Mouse (Mus musculus) right cerebral cortex, postnatal 14 days (tissue): ENCODE measurements at regions not wholly inside any gene's neighbourhood (a gene's known extent, or its start where the extent isn't known, plus 50 kb on each side); places are given as distances from the start of the nearest gene placed in this dataset.

Experiments used
- DNase-seq: peaks from one replicate; pipeline ENCODE4 v3.0.0; 2022

- DNase-seq, result no peak
These were observed 100.3 kb downstream of the Dyrk2 start for GRCm38 (mm10) chr10:118769751-118770150.

- DNase-seq, result no peak
These were observed 91.4 kb downstream of the Dyrk2 start for GRCm38 (mm10) chr10:118778656-118779055.

DNA sequence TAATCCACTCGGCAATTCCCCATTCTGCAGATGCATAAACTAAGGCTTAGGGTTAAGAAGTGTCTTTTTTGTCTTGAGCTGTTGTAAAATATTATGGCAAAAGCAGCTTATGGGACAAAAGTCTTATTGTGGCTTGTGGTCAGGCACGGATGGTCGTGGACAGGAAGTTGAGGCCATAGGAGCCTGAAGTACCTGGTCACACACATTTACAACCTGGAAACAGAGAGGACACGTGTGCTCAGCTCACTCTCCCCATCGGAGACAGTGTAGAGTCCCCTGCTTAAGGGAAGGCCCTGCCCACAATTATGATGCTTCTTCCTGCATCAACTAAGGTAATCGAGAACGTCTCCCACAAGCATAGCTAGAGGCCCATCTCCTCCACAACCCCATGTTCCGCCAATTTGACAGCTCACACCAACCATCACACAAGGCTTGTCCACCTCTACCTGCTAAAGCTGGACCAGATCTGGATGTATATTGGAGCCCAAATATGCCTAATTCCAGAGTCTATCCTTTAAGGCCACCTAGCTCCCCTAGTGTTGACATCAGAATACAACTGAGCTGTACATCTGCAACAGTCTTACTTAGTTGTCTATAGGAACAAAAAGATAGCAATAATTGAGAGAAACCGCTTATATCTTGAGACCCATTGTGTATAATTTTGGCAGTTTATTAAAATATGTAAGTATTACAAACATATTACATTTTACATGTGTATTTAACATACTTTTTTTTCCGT, 89.0 kb downstream of the Dyrk2 start:
- no peak for DNase-seq

GRCm38 (mm10) chr10:118781811-118782232, 88.2 kb downstream of the Dyrk2 start:
- DNase-seq, result no peak

- DNase-seq, result no peak
These were observed 87.4 kb downstream of the Dyrk2 start for GRCm38 (mm10) chr10:118782646-118783045.

- no peak for DNase-seq
These were observed 82.7 kb downstream of the Dyrk2 start for GRCm38 (mm10) chr10:118787280-118787690.

DNA sequence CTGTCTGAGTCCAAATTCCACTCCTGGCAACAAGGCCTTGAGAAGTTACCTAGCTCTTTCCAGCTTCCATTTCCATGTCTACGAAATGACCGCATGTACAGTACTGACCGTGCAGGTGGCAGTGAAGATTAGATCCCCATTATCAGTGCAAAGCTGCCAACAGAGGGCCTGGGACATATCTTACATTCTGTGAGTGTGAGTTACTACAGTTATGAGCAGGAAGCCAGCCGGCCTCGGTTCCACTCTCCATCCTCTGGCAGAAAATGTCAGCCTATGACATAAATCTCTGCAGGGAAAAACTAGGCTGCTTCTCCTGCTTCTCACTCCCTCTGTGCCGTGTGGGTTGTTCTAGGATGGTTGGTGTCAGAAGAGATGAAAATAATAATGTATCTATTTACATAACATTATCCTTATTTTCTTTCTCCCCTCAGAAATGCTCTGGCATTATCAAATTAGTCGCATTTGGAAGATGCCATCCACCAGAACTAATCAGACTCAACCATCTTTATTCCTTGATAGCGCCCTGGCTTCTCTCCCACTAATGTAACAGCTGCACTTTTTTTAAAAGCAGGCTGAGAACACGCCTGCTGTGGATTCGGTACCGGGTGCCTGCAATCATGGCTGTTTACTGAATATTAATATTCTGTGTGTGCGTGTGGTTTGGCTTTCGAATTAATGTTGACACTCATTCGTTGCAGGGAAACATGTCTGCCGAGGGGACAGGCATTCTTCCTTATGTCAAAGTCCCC, 77.5 kb downstream of the Dyrk2 start:
- no peak for DNase-seq

- DNase-seq, result no peak
These were observed 76.2 kb downstream of the Dyrk2 start for GRCm38 (mm10) chr10:118793794-118794193.

- DNase-seq, result no peak
These were observed 75.5 kb downstream of the Dyrk2 start for GRCm38 (mm10) chr10:118794395-118795060.

GRCm38 (mm10) chr10:118795061-118795407, 75.0 kb downstream of the Dyrk2 start:
- no peak for DNase-seq

GRCm38 (mm10) chr10:118796512-118796911, 73.5 kb downstream of the Dyrk2 start:
- no peak for DNase-seq

DNA sequence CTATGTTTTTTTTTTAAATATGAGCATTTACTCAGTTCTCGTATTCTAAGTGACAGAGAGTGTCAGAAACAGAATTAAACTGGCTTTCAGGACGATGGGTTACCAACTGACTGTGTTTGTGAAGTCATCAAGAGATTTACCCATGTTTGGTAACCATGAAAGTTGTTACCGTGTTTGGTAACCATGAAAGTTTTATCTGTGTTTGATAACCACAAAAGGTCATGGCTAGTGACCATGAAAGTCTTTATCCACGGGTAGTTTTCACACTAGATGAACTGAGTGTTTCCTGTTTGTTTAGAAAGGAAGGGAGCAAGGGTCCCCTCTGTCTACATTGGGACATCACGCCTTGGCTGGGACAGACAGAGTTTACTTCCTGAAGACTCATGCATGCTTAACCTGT, 72.8 kb downstream of the Dyrk2 start:
- no peak for DNase-seq

DNA sequence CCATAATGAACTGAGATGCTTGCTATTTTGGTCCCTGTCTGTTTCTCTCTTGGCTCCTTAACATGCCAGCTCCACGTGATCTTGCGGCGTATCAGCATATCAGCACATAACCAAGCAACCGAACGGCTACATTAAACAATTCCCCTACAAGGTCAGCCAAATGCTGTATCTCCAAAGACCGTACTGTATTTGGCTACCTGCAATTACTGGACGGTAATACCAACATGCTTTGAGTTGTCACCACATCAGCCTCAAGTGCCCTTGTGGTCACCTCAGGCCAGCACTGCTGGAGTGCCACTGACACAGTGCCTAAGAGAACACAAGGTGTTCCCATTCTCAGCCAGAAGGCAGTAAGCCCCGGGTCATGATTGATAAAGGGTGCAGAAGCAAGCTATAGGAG, 70.2 kb downstream of the Dyrk2 start:
- no peak for DNase-seq

DNA sequence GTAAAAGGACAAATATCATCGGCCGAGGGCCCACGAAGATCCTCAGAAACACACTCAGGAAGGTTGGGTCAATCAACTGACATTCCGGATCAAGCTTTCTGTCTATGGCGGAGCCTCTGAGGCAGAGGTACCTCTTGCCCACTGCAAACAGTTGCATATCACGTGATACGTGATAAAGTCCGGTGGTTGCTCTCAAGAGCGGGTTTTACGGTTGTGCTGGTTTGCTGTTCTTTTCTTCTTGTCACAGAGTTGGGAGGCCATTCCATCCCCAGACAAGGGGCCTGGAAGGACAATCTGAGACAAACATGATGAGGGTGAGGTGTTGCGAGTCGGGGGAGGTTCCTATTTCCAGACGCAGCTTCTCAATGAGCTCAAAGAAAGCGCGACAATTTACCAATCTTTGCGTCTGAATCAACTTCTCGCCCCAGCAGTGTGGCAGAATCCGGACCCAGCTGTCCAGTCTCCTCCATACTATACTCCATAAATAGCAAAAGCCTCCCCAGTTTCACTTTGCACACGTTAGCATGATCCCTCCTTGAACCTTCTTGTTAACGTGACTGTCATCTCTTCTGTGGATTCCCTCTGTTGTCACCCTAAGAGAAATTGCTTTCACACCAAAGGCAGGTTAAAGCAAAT, 66.0 kb downstream of the Dyrk2 start:
- no peak for DNase-seq

DNA sequence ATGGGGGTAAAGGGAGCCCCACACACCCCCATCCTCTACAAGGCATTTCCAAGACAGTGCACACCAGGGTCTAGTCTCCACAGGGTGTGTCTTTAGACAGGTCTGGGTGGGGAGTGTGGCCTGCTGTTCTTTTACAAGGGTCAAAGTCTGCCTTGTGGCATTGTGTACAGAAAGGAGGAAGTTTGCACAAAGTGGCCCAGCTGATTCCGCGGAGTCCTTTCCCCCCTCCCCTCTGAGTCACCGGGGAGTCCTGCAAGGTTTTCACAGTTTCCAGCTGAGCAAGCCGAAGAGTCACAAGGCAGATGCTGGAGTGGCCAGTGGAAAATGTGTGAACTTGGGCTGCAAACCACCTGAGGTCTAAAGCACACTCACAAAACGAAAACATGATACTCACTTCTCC, 65.4 kb downstream of the Dyrk2 start:
- no peak for DNase-seq
